Mouse (Mus musculus) thymus, adult 2 months (tissue): Measurements from ENCODE around the gene Gstt2. TPM values are rescaled to one million over a fixed set of nuclear protein-coding genes. Genes with fewer than 3 reads are reported as not detected.

Experiments
- DNase-seq: peaks from one replicate; pipeline ENCODE4 v3.0.0; 2021
- H3K27ac ChIP-seq: fragments of 200-500 bp; 2 replicates; pipeline ENCODE4 v1.5.1; 2012; ENCODE audit warnings: low read length, control low read depth; ENCODE audit not compliant: control insufficient read depth, insufficient read depth
- H3K27me3 ChIP-seq: fragments of 200-500 bp; 2 replicates; pipeline ENCODE4 v1.6.1; 2012; ENCODE audit warnings: mild to moderate bottlenecking, low read length, moderate library complexity, mixed read lengths; ENCODE audit not compliant: control insufficient read depth, insufficient read depth
- H3K36me3 ChIP-seq: fragments of 200-500 bp; 2 replicates; pipeline ENCODE4 v1.6.1; 2012; ENCODE audit warnings: mild to moderate bottlenecking, low read length, moderate library complexity; ENCODE audit not compliant: control insufficient read depth, insufficient read depth
- H3K4me1 ChIP-seq: fragments of 200-500 bp; replicated peaks from 2 replicates; pipeline ENCODE4 v1.6.1; 2012; ENCODE audit warnings: low read length; ENCODE audit not compliant: control insufficient read depth, insufficient read depth
- H3K4me3 ChIP-seq: fragments of 200-500 bp; 2 replicates; pipeline ENCODE4 v1.5.1; 2012; ENCODE audit warnings: mild to moderate bottlenecking, low read length, control low read depth, moderate library complexity; ENCODE audit not compliant: control insufficient read depth, insufficient read depth
- CTCF ChIP-seq: fragments of 200-500 bp; IDR thresholded peaks from 2 replicates; pipeline ENCODE4 v1.5.1; 2012; ENCODE audit warnings: mild to moderate bottlenecking, control low read depth, low read length, moderate library complexity, borderline replicate concordance; ENCODE audit not compliant: control insufficient read depth, poor library complexity, insufficient read depth; ENCODE audit errors: extremely low read depth
- POLR2A ChIP-seq: fragments of 200-500 bp; IDR thresholded peaks from 2 replicates; pipeline ENCODE4 v1.6.1; 2012; ENCODE audit warnings: mild to moderate bottlenecking, low read length, control low read depth, moderate library complexity; ENCODE audit not compliant: control insufficient read depth, poor library complexity, insufficient read depth; ENCODE audit errors: extremely low read depth
- WGBS: fragments of 180-500 bp; shearing (Covaris S2); methylation state at CpG from one replicate; pipeline ENCODE4 v1.1.7; 2018; 5-methylcytosine and 5-hydroxymethylcytosine counted together
- polyA plus RNA-seq: library from polyadenylated mRNA; depleted of rRNA; stranded (reverse); fragments of >200 nt; gene quantifications from 2 replicates; pipeline ENCODE4 v1.2.3, GENCODE M21; 2012

Gene Gstt2
- polyA plus RNA-seq, 1 experiment: 216 TPM

DNA sequence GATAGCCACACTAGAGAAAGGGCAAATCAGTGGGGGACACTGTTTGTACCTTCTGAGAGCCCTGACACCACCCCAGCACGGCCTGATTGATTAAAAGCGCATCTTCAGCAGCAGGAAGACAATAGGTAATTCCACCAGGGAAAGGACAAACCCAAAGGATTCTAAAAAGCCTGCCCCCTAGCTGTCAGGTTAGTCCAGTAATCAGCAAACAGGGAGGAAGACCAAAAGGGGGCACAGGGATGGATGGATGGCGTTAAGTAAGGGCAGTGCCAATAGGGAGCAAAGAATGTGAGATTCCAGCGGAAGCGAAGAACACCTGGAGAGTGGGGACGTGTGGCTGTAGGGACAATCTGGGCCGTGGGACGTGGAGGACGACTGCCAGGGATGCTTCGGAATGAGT is 18.6 kb downstream of the Gstt2 start:
- TF ChIP-seq CTCF: no peak
- TF ChIP-seq POLR2A: no peak
- 75% methylated on average over 10 of the region's 10 CpGs for WGBS
- Histone ChIP-seq H3K27me3 (no peaks in the 10 kb centered on the region), H3K4me3 (no peak overlapping the region), H3K4me1 (no peaks in the 10 kb centered on the region), H3K36me3 (no peaks in the 10 kb centered on the region), H3K27ac (no peak overlapping the region)
- DNase-seq: no peak

DNA sequence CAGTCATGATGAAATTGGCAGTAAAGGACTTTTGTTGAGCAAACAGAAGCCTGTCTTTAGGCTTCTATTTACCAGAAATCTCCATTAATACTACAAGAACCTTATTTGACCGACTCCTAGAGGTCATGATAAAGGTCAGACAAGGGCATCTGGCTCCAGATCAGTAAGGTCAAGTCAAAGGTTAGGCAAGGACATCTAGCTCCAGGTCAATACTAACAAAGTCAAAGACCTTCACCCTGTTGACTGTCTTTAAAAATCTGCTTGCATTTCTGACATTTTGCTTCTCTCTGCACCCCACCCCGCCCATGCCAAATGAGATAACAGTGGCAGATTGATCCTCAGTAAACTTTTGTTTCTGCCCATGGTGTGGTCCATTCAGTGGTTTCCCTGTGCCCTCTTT is 33.0 kb downstream of the Gstt2 start:
- Histone ChIP-seq H3K27me3 (no peaks in the 10 kb centered on the region), H3K36me3 (no peaks in the 10 kb centered on the region), H3K27ac (no peak overlapping the region), H3K4me1 (no peaks in the 10 kb centered on the region), H3K4me3 (no peak overlapping the region)
- WGBS: 69% methylated on average over 2 of the region's 2 CpGs
- DNase-seq: no peak
- TF ChIP-seq POLR2A (no peak), CTCF (no peak)

DNA sequence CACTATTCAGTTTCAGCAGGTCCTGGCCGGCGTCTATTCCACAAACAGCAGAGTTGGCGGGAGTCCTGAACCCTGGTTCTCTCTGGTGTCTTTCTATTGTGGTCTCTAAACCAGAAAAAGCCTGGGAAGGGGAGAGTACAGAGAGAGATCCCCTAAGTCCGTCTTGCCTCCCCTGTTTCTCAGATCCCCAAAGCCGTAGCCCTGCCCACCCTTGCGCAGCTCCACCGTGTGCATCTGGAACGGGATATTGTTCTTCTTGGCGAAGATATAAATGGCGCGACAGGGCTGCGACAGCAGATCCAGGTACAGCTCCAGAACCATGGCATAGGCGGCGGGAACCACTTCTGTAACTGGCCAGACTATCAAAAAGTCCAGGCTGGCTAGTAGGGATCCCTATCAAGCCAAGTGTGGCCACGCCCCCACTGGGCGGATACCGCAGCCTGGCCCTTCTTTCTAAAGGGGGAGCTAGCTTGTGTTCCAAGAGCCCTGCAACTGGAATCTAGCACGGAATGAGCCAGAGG is 39.0 kb downstream of the Gstt2 start, which contains the start of gene Gstt1:
TSS of gene Gstt1 (minus strand) at position 409 of the 521 bp plus-strand sequence.
- DNase-seq: no peak
- H3K27me3 ChIP-seq: no peaks in the 10 kb centered on the region
- H3K4me3 ChIP-seq: peak within 1 kb of the TSS; percentile 44
- TF ChIP-seq CTCF (no peak), POLR2A (no peak)
- WGBS: 4% methylated on average over 18 of the region's 18 CpGs
- no peak within 1 kb of the TSS for H3K27ac ChIP-seq
- H3K4me1 ChIP-seq: peaks cover 13% of the 10 kb centered on the region
- no peaks in the 10 kb centered on the region for H3K36me3 ChIP-seq

DNA sequence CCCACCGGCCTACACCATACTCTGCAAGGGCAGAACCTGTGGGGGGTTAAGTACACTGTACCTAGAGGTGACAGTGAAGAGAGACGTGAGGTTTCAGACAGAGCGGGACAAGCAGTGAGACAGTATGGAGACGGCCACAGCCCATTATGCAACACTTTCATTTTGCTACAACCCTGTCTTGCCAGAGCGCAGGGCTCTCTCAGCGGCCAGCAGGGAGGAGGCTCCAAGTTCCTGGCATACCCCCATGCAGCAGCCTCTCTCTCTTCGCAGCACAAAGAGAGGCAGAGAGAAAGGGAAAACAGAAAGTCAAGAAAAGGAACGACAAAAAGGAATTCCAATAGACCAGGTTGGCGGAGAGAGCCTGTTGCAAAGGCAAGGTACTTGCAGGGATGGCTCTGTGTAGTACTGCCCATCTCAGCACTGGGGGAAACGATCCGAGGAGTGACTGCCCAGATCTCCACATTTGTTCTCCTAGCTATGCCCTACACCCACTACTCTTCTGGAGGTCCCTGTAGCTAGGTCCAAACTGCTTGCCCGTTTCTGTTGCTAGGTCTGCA is 39.5 kb downstream of the Gstt2 start:
- Histone ChIP-seq H3K4me1 (peaks cover 13% of the 10 kb centered on the region), H3K27ac (no peak overlapping the region), H3K27me3 (no peaks in the 10 kb centered on the region), H3K4me3 (peak overlapping the region; percentile 44), H3K36me3 (no peaks in the 10 kb centered on the region)
- DNase-seq: no peak
- 2% methylated on average over 12 of the region's 12 CpGs for WGBS
- TF ChIP-seq CTCF (no peak), POLR2A (no peak)

DNA sequence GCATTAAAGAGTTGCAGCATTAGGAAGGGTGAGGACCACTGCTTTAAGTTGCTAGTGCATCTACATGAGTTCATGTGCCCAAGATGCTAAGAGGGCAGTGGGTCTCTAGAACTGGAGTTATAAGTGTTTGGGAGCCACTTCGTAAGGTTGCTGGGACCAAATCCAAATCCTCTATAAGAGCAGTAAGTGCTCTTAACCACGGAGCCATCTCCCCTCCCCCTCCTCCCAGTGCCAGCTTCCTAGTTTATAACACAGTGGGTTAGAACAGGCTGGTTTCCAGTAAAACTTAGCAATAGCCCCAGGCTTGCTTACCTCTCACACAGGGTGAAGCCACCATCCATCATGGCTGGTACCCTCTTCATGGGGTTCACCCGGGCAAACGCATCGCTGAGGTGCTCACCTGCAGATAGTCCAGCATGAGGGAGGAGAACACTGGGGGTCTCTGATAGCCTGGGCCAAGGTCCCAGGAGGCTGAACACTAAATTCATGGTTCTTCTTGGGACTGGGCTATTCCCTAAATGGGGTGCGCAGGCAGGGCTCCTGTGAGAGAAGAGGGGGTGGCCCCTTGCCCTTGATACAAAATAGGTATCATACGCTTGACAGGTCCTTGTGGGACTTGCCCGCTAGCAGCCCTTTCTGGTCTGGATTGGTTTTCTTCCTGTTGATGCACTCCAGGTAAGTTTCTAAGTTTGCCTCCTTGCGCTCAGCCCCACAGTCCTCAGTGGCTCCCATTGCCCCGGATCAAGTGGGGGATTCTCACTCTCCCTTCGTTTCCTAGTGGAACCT is 40.3 kb downstream of the Gstt2 start:
- peaks cover 13% of the 10 kb centered on the region for H3K4me1 ChIP-seq
- DNase-seq: no peak
- no peak for TF ChIP-seq POLR2A
- TF ChIP-seq CTCF: no peak
- no peak overlapping the region for H3K4me3 ChIP-seq
- 59% methylated on average over 11 of the region's 11 CpGs for WGBS
- H3K27ac ChIP-seq: no peak overlapping the region
- no peaks in the 10 kb centered on the region for H3K27me3 ChIP-seq
- no peaks in the 10 kb centered on the region for H3K36me3 ChIP-seq

DNA sequence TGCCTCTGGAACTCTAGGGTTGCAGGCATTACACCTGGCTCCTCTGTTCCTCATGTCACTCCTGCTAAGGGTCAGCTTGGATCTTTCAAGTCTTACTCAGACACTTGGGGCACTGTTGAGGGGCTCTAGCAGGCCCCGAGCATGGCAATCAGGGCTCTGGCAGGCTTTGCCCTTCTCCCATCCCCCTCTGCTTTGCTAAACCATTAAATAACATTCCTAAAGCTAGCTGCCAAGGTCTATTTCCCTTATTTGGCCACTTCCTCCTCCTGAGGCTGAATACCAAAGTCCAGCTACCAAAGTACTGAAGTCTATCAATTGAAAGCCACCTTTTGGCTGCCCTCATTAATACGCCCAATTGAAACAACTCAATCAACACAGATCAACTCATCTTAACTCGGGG is 42.3 kb downstream of the Gstt2 start:
- 68% methylated on average over 3 of the region's 3 CpGs for WGBS
- H3K4me3 ChIP-seq: no peak overlapping the region
- DNase-seq: no peak
- H3K4me1 ChIP-seq: peaks cover 13% of the 10 kb centered on the region
- no peak overlapping the region for H3K27ac ChIP-seq
- no peaks in the 10 kb centered on the region for H3K27me3 ChIP-seq
- no peaks in the 10 kb centered on the region for H3K36me3 ChIP-seq
- no peak for TF ChIP-seq CTCF
- TF ChIP-seq POLR2A: no peak
